Mouse (Mus musculus) spleen, adult 12 weeks (tissue): ENCODE measurements around the gene Ccdc172.
A peak's percentile ranks its signal among the peaks of the same experiment; 100 is the strongest.

Experiments
- DNase-seq: peaks from one replicate; pipeline ENCODE4 v3.0.0; 2022; ENCODE audit warnings: low spot score

The Ccdc172 gene

DNA sequence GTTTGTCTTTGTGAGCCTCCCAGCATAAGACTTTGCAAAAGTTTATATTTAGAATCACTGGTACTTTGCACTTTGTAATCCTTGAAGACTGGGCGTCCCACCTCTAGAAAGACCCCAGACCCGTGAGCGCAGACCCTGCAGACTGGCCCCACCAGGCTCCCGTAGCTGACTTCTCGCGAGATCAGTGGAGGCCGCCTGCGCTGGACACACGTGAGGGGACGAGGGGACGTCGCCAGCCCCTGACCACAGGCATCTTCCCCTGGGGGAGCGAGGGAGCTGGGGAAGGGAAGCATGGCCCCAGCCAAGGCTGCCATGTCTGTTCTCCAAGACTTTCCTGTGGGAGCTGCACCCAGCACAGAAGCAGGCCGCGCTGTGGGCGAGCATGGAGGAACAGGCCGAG lies at the start of gene Ccdc172:
TSS of gene Ccdc172 (plus strand) at position 176 of the 400 bp plus-strand sequence.
- no peak for DNase-seq

DNA sequence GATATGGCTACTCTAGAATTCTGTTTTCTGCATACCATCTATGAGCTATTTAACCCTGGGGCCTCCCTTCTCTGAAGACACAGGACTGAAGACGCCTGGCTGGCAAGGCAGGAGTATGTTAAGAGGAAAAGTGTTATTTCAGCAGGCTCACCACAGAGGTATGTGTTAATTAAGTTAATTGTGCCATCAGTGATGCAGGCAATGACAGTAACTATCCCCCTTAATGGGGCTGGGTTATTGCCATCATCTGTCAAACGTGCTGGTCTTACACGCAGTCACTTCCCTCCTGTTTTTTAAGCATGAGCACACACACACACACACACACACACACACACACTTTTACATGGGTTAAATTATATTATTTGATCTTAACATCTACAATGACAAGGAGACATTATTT lies 48.0 kb upstream of the Ccdc172 start:
- no peak for DNase-seq

DNA sequence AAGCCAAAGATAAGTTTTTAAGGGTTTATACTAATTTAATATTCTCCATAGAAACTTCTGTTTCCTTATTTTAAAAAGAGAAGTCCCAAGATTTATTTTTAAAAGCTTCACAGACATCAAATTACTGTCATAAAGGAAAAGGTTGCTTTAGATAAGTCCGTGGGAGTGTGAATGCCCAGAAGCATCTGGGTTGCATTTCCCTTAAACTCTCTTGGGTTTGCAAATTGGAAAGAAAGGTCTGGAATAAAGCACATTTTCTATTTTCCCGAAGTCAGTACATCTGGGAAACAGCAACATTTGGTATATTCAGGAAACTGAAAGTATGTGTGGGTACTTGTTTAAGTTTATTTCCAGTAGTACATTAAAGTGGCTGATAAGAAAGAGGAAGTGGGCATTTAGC lies 43.5 kb upstream of the Ccdc172 start:
- no peak for DNase-seq

DNA sequence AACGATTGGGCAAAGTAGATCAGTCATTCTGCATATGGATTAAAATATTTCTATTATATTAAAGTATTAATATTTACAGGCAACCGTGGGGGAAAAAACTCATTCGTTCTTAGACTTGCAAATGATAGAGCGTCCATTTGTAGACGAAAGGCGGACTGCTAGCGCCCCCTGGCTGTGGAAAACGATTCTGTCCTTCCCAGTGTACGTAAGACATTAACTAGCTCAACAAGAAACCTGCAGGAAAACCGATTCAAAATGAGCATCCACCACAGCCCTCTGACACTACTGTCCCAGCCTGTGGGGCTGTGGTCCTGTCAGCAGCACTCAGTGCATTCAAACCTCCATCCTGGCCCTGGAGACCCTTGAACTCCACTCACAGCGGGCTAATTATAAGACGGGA lies 42.4 kb upstream of the Ccdc172 start:
- peak; percentile 26 for DNase-seq

DNA sequence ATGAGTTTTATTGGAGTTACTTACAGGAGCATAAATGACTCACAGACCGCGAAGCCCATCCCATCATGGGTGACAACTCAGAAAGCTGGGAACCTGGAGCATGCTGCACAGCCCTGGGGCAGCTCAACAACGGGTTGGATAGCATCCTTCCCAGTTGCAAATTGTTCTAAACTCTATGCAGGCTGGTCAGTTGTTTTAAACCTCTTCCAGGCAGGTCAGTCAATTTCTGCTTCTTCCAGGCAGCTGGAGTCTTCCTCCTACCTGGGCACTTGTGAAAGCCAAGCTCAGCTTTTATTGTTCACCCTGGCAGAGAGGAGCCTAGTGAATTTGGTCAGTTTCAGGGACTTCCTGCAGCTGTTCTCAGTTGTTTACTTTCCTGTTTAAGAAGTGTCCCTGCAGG lies 37.5 kb upstream of the Ccdc172 start:
- DNase-seq = no peak

DNA sequence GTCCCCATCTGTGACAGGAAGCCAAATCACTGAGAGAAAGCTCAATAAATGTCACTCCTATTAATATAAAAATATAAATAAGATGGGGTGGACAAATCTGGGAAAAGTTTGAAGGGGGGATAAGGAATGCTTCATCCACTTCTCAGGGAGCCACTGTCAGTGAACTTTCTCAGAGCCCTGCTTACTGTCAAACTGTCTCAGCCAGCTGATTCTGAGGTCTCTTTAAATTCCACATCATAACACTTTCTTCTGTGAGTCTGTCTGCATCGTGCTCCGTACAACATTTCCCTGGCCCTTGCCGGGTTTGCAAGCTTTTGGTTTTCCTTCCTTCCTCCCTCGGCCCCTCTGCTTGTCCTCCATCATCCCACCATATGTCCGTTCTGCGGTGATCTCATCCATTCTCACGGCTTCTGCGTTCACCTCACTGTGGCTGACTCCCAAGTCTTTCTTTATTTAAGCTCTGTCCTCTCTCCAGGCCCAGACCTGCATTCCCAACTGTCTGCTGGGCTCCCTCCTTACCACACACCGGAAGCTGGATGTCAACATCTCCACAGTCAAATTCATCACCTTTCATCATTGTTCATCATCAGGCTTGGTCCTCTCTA lies 29.3 kb upstream of the Ccdc172 start:
- DNase-seq = no peak

DNA sequence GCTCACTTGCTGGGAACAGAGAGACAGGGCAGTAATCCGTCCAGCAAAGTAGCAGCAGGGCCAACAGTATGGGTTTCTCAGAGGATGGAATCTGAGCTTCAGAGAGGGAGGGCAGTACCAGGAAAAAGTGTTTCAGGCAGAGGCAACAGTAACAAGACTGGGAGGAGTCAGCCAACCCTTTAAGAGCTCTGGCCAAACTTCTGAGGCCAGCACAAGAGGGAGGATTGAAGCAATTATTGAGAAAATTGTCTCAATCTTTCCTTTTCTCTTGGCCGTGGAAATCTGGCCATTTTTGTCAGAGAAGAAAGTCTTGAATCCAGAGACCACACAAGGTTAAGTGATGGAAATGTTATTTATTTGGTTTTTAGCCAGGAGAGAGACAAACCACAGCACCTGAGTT lies 25.1 kb upstream of the Ccdc172 start:
- DNase-seq = no peak

DNA sequence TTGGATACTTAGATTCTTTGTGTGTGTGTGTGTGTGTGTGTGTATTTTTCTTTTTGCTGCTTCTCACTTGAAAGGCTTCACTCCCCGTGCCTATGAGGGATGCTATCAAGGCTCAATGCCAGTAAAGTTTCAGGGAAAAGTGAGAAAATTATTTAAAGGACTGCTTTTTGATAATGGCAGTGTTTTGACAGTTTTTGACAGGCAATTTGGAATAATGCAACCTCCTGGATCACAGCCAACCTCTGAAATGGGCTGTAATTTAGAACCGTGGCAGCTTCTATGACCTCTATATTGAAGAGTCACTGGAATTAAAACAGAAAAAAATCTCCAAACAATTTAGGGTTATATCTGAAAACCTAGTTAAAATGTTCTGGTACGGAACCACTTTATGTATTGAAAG lies 14.7 kb upstream of the Ccdc172 start:
- no peak for DNase-seq

DNA sequence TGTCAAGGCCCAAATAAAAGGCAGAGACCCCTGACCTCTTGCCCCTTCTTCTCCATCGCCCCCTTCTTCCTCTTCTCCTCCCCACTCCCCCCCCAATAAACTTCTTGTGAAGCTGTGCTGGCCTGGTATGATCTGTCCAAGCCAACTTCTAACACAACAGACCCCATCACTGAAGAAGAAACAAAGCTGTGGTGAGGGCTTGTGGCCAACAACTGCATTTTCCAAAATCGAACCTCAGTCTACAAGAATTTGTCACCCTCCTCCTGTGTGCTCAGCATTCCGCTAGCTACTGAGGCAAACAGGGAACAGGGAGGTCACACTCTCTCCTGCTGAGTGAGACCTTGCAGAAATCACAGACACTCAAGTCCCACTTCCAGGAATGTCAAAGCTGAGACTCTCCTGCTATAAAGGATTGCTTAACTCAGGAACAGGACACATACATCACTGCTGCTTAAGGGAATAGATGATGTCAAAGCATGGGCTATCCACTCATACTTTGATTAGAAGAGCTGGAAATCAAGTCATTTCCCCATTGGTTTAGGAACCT lies 12.3 kb upstream of the Ccdc172 start:
- DNase-seq = no peak

DNA sequence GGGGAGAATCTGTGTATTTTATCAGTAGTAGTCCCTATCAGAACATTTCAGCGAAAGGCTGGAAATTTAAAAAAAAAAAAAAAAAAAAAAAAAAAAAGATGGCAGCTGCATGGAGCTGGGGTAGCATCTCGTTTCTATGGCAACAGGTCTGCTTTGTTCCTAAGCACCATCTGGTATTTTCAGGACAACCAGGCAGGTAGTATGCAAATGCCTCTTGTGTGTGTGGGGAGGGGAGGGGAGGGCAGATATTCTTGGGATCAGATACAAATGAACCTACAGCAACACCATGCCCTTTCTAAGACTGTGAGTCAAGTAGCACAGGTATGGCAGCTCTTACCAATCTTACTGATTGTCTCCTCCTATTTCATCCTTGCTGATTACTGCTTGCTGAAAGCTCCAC lies 11.7 kb upstream of the Ccdc172 start:
- no peak for DNase-seq

DNA sequence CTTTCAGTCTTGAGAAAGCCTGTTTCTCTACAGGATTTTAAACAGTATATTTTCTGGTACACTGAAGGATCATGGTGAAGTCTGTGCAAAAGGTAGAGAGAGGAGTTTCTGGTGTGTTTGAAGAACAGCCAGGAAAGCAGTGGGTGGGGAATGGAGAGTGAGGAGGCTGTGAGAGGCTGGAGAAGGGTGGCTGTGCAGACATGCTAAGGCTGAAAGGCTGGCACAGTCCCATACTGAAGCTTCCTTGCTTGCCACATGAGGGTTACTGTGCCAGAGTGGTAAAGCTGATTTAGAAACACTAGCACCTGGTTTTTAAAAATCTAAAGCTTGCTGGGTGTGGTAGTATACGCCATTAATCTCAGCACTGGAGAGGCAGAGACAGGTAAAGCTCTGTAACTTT lies 9.9 kb downstream of the Ccdc172 start:
- DNase-seq = no peak

DNA sequence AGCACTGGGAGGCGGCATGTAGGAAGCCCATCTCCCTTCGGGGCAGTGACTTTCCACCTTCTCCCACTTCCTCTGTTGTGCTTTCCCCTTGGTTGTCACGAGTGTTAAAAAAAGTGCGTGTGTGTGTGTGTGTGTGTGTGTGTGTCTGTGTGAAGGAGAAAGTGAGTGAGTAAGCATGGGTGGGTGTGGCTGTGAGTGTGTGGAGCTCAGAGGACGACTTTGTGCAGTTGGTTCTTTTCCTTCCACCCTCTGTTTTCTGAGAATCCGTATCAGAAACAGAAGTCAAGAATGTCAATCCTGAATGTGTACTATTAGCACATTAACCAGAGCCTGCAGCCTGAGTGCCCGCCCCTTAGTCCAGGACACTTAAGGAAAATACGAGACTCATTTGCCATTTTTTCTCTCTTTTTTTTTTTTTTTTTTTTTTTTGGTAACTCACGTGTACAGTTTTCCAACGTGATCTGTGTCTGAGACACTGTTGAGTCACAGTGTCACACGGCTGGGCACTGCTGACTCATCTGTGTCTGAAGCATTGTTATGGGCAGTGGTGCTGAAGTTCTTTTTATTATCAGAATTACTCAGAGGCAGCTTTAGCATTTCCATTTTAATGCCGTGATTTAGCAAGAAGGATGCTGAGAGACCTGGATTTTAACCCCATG lies 12.1 kb downstream of the Ccdc172 start:
- no peak for DNase-seq

DNA sequence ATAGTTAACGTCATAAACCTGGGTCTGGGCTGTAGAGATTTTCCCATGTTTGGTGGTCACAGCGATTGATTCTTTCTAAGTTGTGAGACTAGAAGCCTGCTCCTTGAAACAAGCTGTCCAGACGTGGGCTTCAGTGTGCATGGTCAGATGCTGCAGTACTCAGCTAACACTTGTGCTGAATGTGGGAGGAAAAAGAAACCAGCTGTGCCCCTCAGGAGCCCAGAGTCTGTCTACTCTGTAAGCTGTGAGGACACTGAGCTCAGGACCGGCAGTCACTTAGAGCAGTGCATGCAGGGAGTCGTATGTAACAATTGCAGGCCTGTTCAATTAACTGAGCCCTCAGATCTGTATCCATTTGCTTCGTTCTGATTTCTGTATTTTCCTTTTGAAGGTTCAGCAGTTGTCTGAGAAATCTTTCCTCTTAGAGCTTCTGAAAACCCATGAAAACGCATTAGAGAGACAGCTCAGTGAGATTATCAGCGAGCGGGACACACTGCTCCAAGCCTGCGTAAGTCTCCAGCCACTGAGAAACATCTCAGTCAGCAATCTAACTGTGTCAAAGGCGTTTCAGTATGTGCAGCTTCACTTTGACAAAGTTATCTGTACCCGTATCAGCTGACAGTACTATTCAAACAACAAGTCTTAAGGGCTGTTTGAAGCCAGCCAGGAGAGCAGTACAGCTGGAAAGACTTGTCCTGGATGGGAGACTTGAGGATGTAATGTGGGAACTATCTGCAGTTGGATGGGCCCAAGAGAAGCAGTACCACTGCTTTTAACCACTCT lies 13.9 kb downstream of the Ccdc172 start:
- DNase-seq = no peak

DNA sequence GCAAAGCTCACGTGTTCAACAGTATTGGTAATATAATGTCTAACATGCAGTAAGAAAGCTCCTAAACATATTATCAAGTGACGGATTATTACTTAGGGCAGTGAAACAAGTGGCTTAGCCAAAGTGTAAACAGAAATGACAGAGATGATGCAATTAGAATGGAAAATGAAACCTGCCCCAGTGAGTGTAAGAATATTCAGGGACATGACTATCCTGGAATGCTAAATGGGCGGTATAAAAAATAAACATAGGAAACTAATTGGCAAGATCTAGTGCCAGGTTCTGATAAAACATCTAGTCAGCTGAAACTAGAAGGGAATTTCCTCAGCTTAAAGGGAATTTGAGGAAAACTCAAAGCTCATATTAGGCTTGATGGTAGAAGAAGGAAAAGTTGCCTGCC lies 21.3 kb downstream of the Ccdc172 start:
- DNase-seq = no peak

DNA sequence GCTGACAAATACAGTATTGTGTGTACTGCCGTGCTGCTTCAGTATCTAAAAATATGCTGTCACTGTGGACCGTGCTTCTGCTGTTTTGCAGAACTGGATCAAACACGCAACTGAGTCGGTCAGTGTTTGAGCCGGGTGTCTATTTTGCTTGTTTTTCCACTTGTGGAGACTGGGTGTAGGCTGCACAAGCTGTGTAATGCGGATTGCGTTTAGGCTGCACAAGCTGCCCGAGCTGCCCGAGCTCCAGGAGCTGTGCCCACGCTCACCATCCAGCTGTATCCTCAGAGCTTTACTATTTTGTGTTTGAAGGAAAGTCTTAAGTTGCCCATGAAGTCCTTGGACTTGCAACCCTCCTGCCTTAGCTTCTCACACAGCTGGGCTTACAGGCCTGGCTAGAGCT lies 24.9 kb downstream of the Ccdc172 start:
- no peak for DNase-seq

DNA sequence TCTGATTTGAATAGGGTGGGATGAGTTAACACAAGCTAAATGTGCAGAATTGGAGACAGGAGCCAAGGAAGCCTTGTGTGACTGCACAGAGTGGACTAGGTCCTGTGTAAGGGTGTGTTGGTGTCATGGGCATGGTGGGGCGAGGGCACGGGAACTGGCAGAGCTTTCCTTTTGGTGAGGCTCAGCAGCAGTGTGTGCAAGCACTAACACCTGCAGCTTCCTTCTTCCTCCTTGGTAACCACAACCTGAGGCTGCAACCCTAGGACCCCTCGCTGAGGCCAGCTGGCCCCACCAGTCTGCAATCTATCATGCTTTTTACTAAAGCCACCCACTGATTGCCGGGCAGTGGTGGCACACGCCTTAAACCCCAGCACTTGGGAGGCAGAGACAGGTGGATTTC lies 28.6 kb downstream of the Ccdc172 start:
- DNase-seq = no peak

DNA sequence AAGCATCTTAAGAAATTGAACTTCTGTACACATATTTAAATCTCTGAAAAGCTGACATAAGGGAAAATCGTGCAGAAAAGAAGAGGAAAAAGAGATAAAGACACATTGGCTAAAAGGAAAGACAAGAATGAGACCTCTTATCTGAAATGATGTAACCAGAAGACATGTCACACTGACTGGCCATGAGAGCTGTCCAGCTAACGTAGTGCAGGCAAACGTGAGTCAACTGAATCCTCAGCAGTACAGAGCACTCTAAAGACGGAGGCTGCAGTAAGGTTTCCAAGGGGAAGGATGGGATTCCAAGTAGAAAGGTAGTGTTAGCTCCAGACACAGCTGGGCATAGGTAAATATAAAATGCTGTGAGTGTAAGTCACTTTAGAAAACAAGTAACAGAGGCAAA lies 36.6 kb downstream of the Ccdc172 start:
- no peak for DNase-seq

DNA sequence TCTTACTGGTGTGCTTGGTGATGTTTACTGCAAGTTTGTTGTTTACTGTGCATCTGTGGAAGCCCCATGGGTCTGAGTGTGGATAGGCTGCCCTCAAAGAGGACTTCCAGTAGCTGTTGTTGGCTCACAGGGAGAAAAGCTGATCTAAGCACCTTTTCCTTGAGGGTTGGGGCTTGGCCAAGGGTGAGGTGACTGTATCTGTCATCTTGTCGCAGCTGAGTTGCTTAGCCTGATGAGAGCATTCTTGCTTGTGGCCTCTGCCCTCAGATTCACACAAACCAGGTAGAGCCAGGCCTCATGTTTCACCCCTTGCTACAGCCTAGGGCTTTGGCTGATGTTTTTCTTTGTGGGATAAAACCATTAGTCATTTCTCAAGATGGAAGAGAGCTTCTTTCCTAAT lies 38.7 kb downstream of the Ccdc172 start:
- DNase-seq = no peak

DNA sequence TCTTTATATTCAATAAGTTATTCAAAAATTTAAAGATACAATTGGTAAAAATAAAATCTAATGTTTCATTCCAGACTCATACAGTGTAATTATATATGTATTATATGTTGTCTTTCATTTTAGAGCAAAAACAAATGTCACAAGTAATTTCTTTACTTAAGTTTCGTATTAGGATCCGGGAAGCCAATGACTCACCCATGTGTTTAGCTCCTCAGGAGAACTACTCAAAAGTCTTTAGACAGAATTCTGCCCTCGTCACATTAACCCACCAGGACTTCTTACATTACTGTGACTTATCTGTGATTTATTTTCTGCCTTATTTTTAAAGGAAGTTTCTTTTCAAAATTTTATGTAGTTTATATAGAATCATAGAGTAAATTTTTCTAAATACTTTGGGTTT lies 39.1 kb downstream of the Ccdc172 start:
- no peak for DNase-seq

DNA sequence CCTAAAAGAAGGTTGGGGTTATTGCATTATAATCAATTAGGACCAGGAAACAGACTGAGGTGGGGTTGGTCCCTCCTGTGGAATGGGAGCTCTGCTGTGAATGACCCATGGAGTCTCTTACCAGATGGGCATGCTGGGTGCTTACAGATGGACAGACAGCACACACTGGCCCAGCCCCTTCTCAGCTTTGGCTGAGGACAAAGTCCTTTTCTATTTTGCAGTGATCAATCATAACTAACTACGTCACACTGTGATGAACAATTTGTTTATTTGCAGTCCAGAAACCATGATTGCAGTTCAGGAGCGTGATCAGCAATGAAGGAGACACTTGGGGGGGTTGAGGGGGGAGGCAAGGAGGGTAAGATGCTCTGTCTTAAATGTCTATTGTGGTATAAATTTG lies 43.2 kb downstream of the Ccdc172 start:
- no peak for DNase-seq

DNA sequence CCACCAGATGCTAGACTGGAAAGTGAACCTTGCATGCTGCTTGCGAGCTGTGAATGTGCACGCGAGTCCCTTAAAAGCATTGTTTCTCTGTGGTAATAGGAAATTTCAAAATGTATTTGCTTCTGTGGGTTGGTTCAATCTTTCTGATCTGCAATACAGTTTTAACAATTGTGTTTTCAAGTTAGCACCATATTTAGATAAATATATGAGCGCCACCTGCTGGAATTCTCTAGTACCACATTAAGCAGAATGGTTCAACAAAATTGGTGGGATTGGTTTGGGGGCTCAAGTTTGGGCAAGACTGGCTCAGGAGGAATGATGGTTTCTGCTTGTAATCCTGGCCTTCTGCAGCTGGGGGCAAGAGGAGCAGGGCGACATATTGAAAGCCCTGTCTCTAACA lies 46.6 kb downstream of the Ccdc172 start:
- DNase-seq = no peak

DNA sequence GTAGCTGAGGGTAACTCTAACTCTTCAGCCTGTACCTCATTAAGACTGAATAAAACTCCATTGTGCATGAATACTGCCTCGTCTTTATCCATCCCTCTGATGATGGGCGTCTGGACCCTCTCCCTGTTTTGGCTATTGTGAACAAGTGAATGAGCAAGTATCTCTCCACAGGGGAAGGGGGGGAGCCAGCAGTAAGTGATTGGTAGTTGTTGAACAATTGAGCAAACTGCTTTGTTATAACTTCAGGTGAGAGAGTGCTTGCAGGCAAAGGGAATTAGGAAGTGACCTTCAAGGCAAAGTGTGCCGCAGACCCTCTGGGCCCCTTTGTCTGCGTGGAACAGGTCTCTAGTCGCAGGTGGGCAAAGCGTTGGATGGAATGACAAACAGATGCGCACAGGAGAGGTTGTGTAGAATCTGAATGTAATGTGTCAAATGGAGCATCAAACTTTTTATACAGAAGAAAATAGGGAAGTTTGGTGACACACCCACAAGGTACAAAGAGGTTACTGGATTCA lies 50.6 kb downstream of the Ccdc172 start:
- DNase-seq = no peak

DNA sequence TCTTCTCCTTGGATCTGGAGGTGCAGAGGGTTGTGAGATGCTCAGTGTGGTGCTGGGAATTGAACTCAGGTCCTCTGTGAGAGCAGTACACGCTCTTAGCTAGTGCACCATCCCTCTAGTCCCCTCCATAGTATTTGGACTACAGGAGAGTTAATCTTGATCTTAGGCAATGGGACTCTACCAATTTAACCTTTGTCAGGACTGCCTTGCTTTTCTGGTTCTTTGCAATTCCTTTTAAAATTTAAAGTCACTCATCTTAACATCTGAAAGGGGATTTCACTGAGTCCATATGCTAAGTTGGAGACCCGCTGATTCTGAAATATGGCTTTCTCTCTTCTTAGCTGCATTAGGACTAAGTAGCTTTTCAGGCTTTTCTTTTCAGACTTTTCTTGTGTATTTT lies 59.8 kb downstream of the Ccdc172 start:
- no peak for DNase-seq
